Mouse (Mus musculus): ENCODE measurements around the gene Ticam1.
A peak's percentile ranks its signal among the peaks of the same experiment; 100 is the strongest.

Gene Ticam1

GRCm38 (mm10) chr17:56276643-56277566 is at the start of gene Ticam1:
TSS of gene Ticam1 (minus strand) at chr17:56276786.
- DNase-seq (ENCODE audit: low spot score in 2 of 2): peak; percentile 96 to 97

GRCm38 (mm10) chr17:56325450-56326152 is 49.0 kb upstream of the Ticam1 start, which contains the start of gene Kdm4b:
TSS of gene Kdm4b (plus strand) at chr17:56326062.
- peak; percentile 99 to 100 for DNase-seq (ENCODE audit: low spot score in 2 of 2)

- DNase-seq (ENCODE audit: low spot score in 2 of 2): no peak
Observed at GRCm38 (mm10) chr17:56324419-56324818, 47.8 kb upstream of the Ticam1 start.

- no peak for DNase-seq (ENCODE audit: low spot score in 2 of 2)
Observed at GRCm38 (mm10) chr17:56309191-56309945, 32.8 kb upstream of the Ticam1 start.

GRCm38 (mm10) chr17:56308088-56308487 is 31.5 kb upstream of the Ticam1 start:
- DNase-seq (ENCODE audit: low spot score in 2 of 2): no peak

- DNase-seq (ENCODE audit: low spot score in 2 of 2): no peak
Observed at GRCm38 (mm10) chr17:56305826-56306225, 29.2 kb upstream of the Ticam1 start.

GRCm38 (mm10) chr17:56305156-56305555 is 28.6 kb upstream of the Ticam1 start:
- DNase-seq (ENCODE audit: low spot score in 2 of 2): no peak

- DNase-seq (ENCODE audit: low spot score in 2 of 2): no peak
Observed at GRCm38 (mm10) chr17:56304718-56305117, 28.1 kb upstream of the Ticam1 start.

- peak; percentile 95 to 96 for DNase-seq (ENCODE audit: low spot score in 2 of 2)
Observed at GRCm38 (mm10) chr17:56303847-56304586, 27.4 kb upstream of the Ticam1 start.

- peak; percentile 62 to 71 for DNase-seq (ENCODE audit: low spot score in 2 of 2)
Observed at GRCm38 (mm10) chr17:56303160-56303846, 26.7 kb upstream of the Ticam1 start, which contains the start of gene Uhrf1. TSS of gene Uhrf1 (plus strand) at chr17:56303321.

- DNase-seq (ENCODE audit: low spot score in 2 of 2): no peak
Observed at GRCm38 (mm10) chr17:56302363-56302996, 25.9 kb upstream of the Ticam1 start.

- DNase-seq (ENCODE audit: low spot score in 2 of 2): no peak
Observed at GRCm38 (mm10) chr17:56300186-56300585, 23.6 kb upstream of the Ticam1 start, which contains the start of gene Arrdc5. TSS of gene Arrdc5 (minus strand) at chr17:56300286.

- no peak for DNase-seq (ENCODE audit: low spot score in 2 of 2)
Observed at GRCm38 (mm10) chr17:56298238-56298637, 21.7 kb upstream of the Ticam1 start.

- DNase-seq (ENCODE audit: low spot score in 2 of 2): no peak
Observed at GRCm38 (mm10) chr17:56296201-56296600, 19.6 kb upstream of the Ticam1 start.

GRCm38 (mm10) chr17:56294241-56294640 is 17.7 kb upstream of the Ticam1 start:
- peak in 1 of 2 experiments; percentile 14 for DNase-seq (ENCODE audit: low spot score in 2 of 2)

GRCm38 (mm10) chr17:56293291-56293690 is 16.7 kb upstream of the Ticam1 start:
- DNase-seq (ENCODE audit: low spot score in 2 of 2): no peak

- peak; percentile 53 to 57 for DNase-seq (ENCODE audit: low spot score in 2 of 2)
Observed at GRCm38 (mm10) chr17:56292531-56293222, 16.1 kb upstream of the Ticam1 start, which contains the start of gene Plin3. TSS of gene Plin3 (minus strand) at chr17:56292873.

- no peak for DNase-seq (ENCODE audit: low spot score in 2 of 2)
Observed at GRCm38 (mm10) chr17:56291826-56292475, 15.4 kb upstream of the Ticam1 start.

GRCm38 (mm10) chr17:56291171-56291511 is 14.6 kb upstream of the Ticam1 start:
- DNase-seq (ENCODE audit: low spot score in 2 of 2): peak; percentile 96
